Mouse (Mus musculus) hindbrain, postnatal 0 days (tissue): ENCODE measurements around the gene Kcnk4. TPM values are rescaled to one million over a fixed set of nuclear protein-coding genes. Genes with fewer than 3 reads are reported as not detected.

Experiments used
- ATAC-seq: fragments of 200-750 bp; cut with Nextera tagmentation; 2 replicates; pipeline ENCODE4 v1.8.0; 2017; ENCODE audit warnings: mild to moderate bottlenecking, moderate TSS enrichment, moderate library complexity
- DNase-seq: peaks from one replicate; pipeline ENCODE4 v3.0.0-alpha.2; 2015; ENCODE audit warnings: low spot score
- H3K27ac ChIP-seq: fragments of 300-500 bp; sonication (generic); 2 replicates; pipeline ENCODE4 v1.5.1; 2014; ENCODE audit warnings: mild to moderate bottlenecking
- H3K27me3 ChIP-seq: fragments of 300-500 bp; sonication (generic); 2 replicates; pipeline ENCODE4 v1.6.1; 2014; ENCODE audit warnings: low read length, mixed read lengths; ENCODE audit not compliant: insufficient read depth
- H3K36me3 ChIP-seq: fragments of 300-500 bp; sonication (generic); 2 replicates; pipeline ENCODE4 v1.6.1; 2014; ENCODE audit warnings: low read length, mixed read lengths; ENCODE audit not compliant: insufficient read depth
- H3K4me1 ChIP-seq: fragments of 300-500 bp; sonication (generic); 2 replicates; pipeline ENCODE4 v1.6.1; 2014; ENCODE audit warnings: antibody characterized with exemption, low read length, mixed read lengths; ENCODE audit not compliant: insufficient read depth
- H3K4me2 ChIP-seq: fragments of 300-500 bp; sonication (generic); 2 replicates; pipeline ENCODE4 v1.6.1; 2014; ENCODE audit warnings: low read depth, mild to moderate bottlenecking, low read length, moderate library complexity, mixed read lengths
- H3K4me3 ChIP-seq: fragments of 300-500 bp; sonication (generic); 2 replicates; pipeline ENCODE4 v1.5.1; 2014; ENCODE audit warnings: low read length
- H3K9ac ChIP-seq: fragments of 300-500 bp; sonication (generic); replicated peaks from 2 replicates; pipeline ENCODE4 v1.6.1; 2014; ENCODE audit warnings: mild to moderate bottlenecking, low read length, moderate library complexity, mixed read lengths
- H3K9me3 ChIP-seq: fragments of 300-500 bp; sonication (generic); 2 replicates; pipeline ENCODE4 v1.6.1; 2016; ENCODE audit warnings: low read length, mixed read lengths
- CTCF ChIP-seq: IDR thresholded peaks from 2 replicates; pipeline ENCODE4 v1.5.1; 2016; ENCODE audit warnings: antibody characterized with exemption, control low read depth, low read depth
- WGBS: fragments of 180-500 bp; shearing (Covaris S2); extraction: QIAGEN DNeasy Blood & Tissue Kit; methylation state at CpG from one replicate; pipeline ENCODE4 v1.1.7; 2014; 5-methylcytosine and 5-hydroxymethylcytosine counted together
- polyA plus RNA-seq: library from polyadenylated mRNA; unstranded; fragments of >200 nt; fragmentation: Nextera tagmentation; extraction: Ambion mirVana; gene quantifications from 2 replicates; pipeline ENCODE4 v1.2.1, GENCODE M21; 2015
- total RNA-seq: library from RNA; depleted of rRNA; stranded (reverse); fragments of >200 nt; gene quantifications from 2 replicates; pipeline ENCODE4 v1.2.3, GENCODE M21; 2014

Gene Kcnk4
- total and polyA plus RNA-seq, 2 experiments from 2014 or later: 13.3 to 21.7 TPM

DNA sequence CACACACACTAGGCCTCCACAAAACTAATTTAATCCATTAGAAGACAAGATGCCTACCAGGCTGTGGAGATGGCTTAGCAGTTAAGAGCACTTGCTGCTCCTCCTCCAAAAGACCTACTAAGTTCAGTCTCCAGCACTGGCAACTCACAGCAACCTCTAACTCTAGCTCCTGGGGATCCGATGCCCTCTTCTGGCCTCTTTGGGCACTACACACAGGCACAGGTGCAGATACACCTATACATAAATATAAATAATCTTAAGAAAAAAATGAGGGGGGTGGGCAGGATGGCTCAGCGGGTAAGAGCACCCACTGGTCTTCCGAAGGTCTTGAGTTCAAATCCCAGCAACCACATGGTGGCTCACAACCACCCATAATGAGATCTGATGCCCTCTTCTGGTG lies 2.0 kb upstream of the Kcnk4 start:
- no peaks in the 10 kb centered on the region for H3K36me3 ChIP-seq
- peaks cover 26% of the 10 kb centered on the region for H3K4me1 ChIP-seq
- 27% methylated on average over 3 of the region's 3 CpGs for WGBS
- no peak overlapping the region for H3K4me3 ChIP-seq
- peak; percentile 55 for TF ChIP-seq CTCF
- no peaks in the 10 kb centered on the region for H3K9me3 ChIP-seq
- DNase-seq (peak; percentile 31), ATAC-seq (no peak)
- H3K27ac ChIP-seq: no peak overlapping the region
- no peak overlapping the region for H3K9ac ChIP-seq
- H3K27me3 ChIP-seq: peaks cover 6% of the 10 kb centered on the region
- H3K4me2 ChIP-seq: no peak overlapping the region

DNA sequence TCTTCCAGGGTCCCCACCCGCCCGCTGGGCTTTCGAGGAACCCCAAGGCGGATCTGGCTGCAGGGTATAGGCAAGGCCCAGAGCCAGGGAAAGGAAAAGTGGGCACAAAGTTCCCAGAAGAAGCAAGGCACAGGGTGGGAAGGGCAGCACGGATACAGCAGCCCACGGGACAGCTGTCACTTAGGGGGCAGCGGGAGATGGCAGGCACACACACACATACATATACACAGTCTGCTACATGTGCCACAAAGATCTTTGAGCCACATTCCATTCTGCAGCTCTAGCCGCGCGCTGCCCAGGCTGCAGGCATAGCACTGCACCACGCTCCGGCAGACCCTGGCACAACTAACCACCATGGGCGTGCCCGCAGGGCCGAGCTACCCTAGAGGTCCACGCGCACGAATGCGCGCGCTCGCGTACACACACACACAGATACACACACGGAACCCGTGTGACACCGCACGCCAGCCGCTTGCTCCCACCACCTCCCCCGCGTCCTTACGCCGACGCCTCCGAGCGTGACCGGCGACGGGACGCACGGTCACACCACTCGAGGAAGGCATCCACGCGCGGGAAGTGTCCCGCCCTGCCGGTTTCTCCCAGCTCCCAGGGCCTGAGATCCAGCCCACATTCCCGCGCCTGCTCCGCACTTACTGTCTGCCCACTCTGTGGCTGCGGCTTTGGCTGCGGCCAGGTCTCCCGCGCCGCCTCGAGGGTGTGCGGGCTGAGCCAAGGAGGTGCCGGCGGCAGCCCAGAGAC lies 700 bp downstream of the Kcnk4 start:
- Histone ChIP-seq H3K27ac (peak overlapping the region; percentile 41; the same call in 1 of the 2 replicates), H3K4me2 (peak overlapping the region; percentile 67), H3K4me1 (peaks cover 9% of the 10 kb centered on the region), H3K36me3 (no peaks in the 10 kb centered on the region), H3K9me3 (no peaks in the 10 kb centered on the region), H3K27me3 (peaks cover 6% of the 10 kb centered on the region), H3K4me3 (peak overlapping the region; percentile 47), H3K9ac (peak overlapping the region; percentile 60)
- WGBS: 3% methylated on average over 58 of the region's 58 CpGs
- DNase-seq (peak; percentile 68), ATAC-seq (peak; percentile 73)
- TF ChIP-seq CTCF: no peak

DNA sequence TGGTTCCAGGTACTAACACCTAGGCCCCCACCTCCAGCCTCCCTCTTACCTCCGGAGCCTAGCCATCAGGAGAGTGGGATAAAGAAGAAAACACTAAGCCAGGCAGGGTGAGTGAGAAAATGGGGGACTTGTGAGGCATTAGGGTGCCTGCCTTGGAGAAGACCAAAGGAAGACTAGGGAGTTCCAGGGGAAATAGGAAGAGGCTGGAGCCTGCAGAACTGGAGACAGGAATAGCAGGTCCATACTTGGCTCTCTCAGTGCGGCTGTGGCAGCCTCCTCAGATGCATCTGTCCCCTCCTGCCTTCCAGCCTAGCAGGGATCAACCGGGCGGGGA lies 1.2 kb downstream of the Kcnk4 start:
- Histone ChIP-seq H3K9ac (peak overlapping the region; percentile 60; the same call in 1 of the 2 replicates), H3K27me3 (peaks cover 6% of the 10 kb centered on the region), H3K27ac (peak overlapping the region; percentile 41; the same call in 1 of the 2 replicates), H3K4me3 (peak overlapping the region; percentile 47), H3K4me1 (peaks cover 9% of the 10 kb centered on the region), H3K9me3 (no peaks in the 10 kb centered on the region), H3K36me3 (no peaks in the 10 kb centered on the region), H3K4me2 (peak overlapping the region; percentile 67)
- TF ChIP-seq CTCF: no peak
- DNase-seq (no peak), ATAC-seq (no peak)
- 27% methylated on average over 4 of the region's 4 CpGs for WGBS

DNA sequence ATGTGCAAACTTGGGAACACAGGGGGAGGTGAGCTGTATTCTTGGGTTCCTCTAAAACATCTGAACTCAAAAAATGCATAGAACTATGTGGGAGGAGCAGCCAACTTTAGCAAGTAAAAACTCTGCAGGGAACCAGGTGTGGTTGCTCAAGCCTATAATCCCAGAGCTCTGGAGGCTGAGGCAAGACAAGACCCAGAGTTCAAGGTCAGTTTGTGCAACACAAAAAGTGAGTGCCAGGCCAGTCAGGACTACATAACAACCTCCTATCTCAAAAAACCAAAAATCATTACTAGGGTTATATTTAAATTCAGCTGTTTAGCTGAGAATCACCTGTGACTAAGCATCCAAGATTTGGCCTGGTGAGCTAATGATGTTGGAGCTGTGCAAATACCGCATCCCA lies 2.3 kb downstream of the Kcnk4 start:
- Histone ChIP-seq H3K9ac (no peak overlapping the region), H3K27me3 (peaks cover 13% of the 10 kb centered on the region), H3K4me3 (no peak overlapping the region), H3K27ac (no peak overlapping the region), H3K9me3 (no peaks in the 10 kb centered on the region), H3K4me2 (no peak overlapping the region), H3K36me3 (no peaks in the 10 kb centered on the region), H3K4me1 (peaks cover 9% of the 10 kb centered on the region)
- no peak for TF ChIP-seq CTCF
- DNase-seq (no peak), ATAC-seq (no peak)
- WGBS: 71% methylated on average over 1 of the region's 1 CpGs

DNA sequence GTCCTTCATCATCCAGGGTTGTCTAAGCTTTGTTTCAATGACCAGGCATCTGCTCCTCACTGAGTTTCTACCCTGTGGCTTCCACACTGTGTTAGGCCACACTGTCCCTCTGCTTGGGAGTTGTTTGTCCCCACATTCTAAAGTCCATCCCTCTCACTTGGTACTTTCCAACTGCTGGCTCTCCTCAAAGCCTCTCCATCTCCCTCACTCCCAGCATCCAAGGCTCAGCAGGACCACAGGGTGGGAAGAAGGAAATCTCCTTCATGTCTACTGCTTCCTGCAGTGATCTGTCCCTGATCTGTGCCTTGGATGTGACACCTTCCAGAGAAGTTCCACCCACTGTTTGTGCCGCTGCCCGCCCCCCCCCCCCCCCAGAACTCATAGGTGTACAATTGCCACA lies 3.3 kb downstream of the Kcnk4 start:
- 0% methylated on average over 2 of the region's 2 CpGs for WGBS
- H3K9ac ChIP-seq: no peak overlapping the region
- no peaks in the 10 kb centered on the region for H3K36me3 ChIP-seq
- TF ChIP-seq CTCF: no peak
- DNase-seq (no peak), ATAC-seq (no peak)
- no peaks in the 10 kb centered on the region for H3K9me3 ChIP-seq
- no peak overlapping the region for H3K4me2 ChIP-seq
- no peak overlapping the region for H3K27ac ChIP-seq
- H3K4me1 ChIP-seq: peaks cover 9% of the 10 kb centered on the region
- peaks cover 23% of the 10 kb centered on the region for H3K27me3 ChIP-seq
- H3K4me3 ChIP-seq: no peak overlapping the region

DNA sequence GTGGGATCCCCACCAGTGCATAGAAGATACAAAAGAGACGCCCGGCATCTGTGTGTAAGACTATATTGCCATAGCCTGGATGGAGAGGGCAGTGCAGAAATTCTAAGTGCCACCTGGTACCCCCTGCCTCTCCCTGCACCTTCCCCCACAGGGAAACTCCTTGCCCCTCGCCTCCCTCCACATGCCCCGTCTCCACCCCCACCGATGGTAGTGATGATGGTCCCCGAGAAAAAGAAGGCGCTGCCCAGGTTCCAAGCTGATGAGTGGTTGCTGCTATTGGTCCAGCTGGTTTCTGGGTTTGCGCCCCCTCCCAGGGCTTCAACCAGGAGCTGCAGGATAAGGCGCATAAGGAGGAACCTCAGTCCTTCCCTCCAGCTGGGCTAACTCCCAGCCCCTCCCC lies 6.2 kb downstream of the Kcnk4 start:
- no peak overlapping the region for H3K27ac ChIP-seq
- peaks cover 6% of the 10 kb centered on the region; the same call in 1 of the 2 replicates for H3K4me1 ChIP-seq
- no peak overlapping the region for H3K4me2 ChIP-seq
- 12% methylated on average over 9 of the region's 9 CpGs for WGBS
- H3K4me3 ChIP-seq: no peak overlapping the region
- DNase-seq (no peak), ATAC-seq (no peak)
- H3K9ac ChIP-seq: no peak overlapping the region
- no peaks in the 10 kb centered on the region for H3K9me3 ChIP-seq
- TF ChIP-seq CTCF: no peak
- no peaks in the 10 kb centered on the region for H3K36me3 ChIP-seq
- peaks cover 46% of the 10 kb centered on the region for H3K27me3 ChIP-seq

DNA sequence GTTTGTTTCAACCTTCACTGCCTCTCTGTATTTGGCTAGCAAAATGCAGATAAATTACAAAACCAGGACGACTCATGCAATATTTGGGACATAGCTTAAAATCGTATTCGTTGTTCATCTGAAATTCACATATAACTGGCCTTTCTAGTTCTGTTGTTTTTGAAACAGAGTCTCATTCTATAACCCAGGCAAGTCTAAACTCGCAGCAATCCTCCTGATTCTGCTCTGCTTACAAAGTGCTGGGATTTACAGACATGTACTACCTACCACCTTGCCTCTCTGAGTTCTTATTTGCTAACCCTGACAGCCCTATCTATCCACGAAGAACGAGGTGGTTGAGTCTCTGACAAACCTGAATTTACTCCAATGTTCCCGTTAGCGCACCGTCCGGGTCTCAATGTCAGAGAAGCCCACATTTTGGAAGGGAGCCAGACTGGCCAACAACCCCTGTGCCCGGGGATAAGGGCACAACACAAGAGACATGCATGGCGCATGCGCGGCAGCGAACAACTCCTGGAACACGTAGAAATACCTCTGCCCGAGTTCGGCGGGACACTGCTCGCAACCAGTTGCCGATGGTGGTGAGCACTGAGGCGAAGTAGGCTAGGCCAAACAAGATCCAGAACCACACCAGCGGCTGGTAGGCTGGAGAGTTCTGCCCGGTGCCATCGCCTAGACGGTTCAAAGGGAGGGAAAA lies 7.6 kb downstream of the Kcnk4 start:
- TF ChIP-seq CTCF: no peak
- H3K9ac ChIP-seq: no peak overlapping the region
- no peak for ATAC-seq
- 16% methylated on average over 26 of the region's 26 CpGs for WGBS
- no peaks in the 10 kb centered on the region for H3K9me3 ChIP-seq
- H3K27me3 ChIP-seq: peaks cover 40% of the 10 kb centered on the region
- no peak overlapping the region for H3K27ac ChIP-seq
- no peak for DNase-seq
- H3K36me3 ChIP-seq: no peaks in the 10 kb centered on the region
- H3K4me2 ChIP-seq: peak overlapping the region; percentile 31; the same call in 1 of the 2 replicates
- no peak overlapping the region for H3K4me3 ChIP-seq
- H3K4me1 ChIP-seq: 0 out of 2 replicates have a peak, but pooled peaks cover 6% of the 10 kb centered on the region
